In genomic region chr5:123820501-123821263, GRCm38 (mm10) we compare ENCODE assay signal across 12 mouse cellular contexts. TPM values are rescaled to one million over a fixed set of nuclear protein-coding genes. Genes with fewer than 3 reads are reported as not detected.
DNase-seq lines count a peak whose midpoint lies in the region; ATAC-seq and TF ChIP-seq lines count a peak whose summit lies in the region.
"Had no signal": no experiment of that assay in that cellular context is flagged by ENCODE, and none has a peak within 500 bp of the region (broad histone marks: within the 10 kb centered on the region; RNA-seq: fewer than 3 reads in every experiment).

No protein-coding gene starts in this region.

- H3K9me3 ChIP-seq in forebrain, embryonic 14.5 days (replicated peaks; ENCODE audit: control insufficient read depth, low read length) = no peaks in the 10 kb centered on the region
- H3K9me3 ChIP-seq: liver, embryonic 13.5 days; neural tube, embryonic 12.5 days had no signal

- peak; percentile 61; the same call in 1 of the 2 replicates for ATAC-seq in monocyte, adult 5-6 weeks (replicated peaks; ENCODE audit: insufficient number of reproducible peaks, low FRiP score, low TSS enrichment, poor library complexity, severe bottlenecking)
- no peak for ATAC-seq in forebrain, embryonic 14.5 days
- no peak for ATAC-seq in inflammation-experienced regulatory T-cells, adult 6 months

- H3K4me2 ChIP-seq in forebrain, embryonic 14.5 days (ENCODE audit: low read length) = no peak overlapping the region
- H3K4me2 ChIP-seq: liver, embryonic 13.5 days; neural tube, embryonic 12.5 days had no signal

- no peak for TF ChIP-seq POLR2A in liver, adult 2 months (IDR thresholded peaks at IDR 0.05; ENCODE audit: extremely low read depth, insufficient read depth, low read length)
- TF ChIP-seq POLR2A in kidney, adult 2 months (IDR thresholded peaks at IDR 0.05; ENCODE audit: low read depth, low read length) = no peak

- no peaks in the 10 kb centered on the region for H3K27me3 ChIP-seq in liver, adult 2 months (ENCODE audit: control insufficient read depth, insufficient read depth, low read length)
- no peaks in the 10 kb centered on the region for H3K27me3 ChIP-seq in kidney, adult 2 months (replicated peaks; ENCODE audit: control insufficient read depth, insufficient read depth, low read length)
- no peaks in the 10 kb centered on the region for H3K27me3 ChIP-seq in forebrain, embryonic 14.5 days (replicated peaks; ENCODE audit: control insufficient read depth, insufficient read depth, low read length)
- H3K27me3 ChIP-seq: liver, embryonic 13.5 days; neural tube, embryonic 12.5 days had no signal

- peak; percentile 59 for TF ChIP-seq CTCF in liver, adult 2 months (IDR thresholded peaks at IDR 0.05; ENCODE audit: low read depth, low read length)
- TF ChIP-seq CTCF in kidney, adult 2 months (conservative IDR thresholded peaks at IDR 0.05; ENCODE audit: insufficient read depth, insufficient read length, low read depth, low read length) = peak; percentile 68

- H3K4me1 ChIP-seq in liver, adult 2 months (ENCODE audit: control insufficient read depth, insufficient read depth, low read length) = no peaks in the 10 kb centered on the region
- H3K4me1 ChIP-seq in kidney, adult 2 months (ENCODE audit: control insufficient read depth, insufficient read depth, low read length) = peaks cover 8% of the 10 kb centered on the region
- H3K4me1 ChIP-seq in forebrain, embryonic 14.5 days (ENCODE audit: control insufficient read depth, insufficient read depth, low read length) = no peaks in the 10 kb centered on the region
- H3K4me1 ChIP-seq: liver, embryonic 13.5 days; neural tube, embryonic 12.5 days had no signal

- H3K27ac ChIP-seq in liver, adult 2 months (replicated peaks; ENCODE audit: insufficient read depth, low read depth, low read length) = no peak overlapping the region
- peak overlapping the region; percentile 1; the same call in 1 of the 2 replicates for H3K27ac ChIP-seq in kidney, adult 2 months (ENCODE audit: insufficient read depth, low read depth, low read length)
- H3K27ac ChIP-seq in forebrain, embryonic 14.5 days (ENCODE audit: low read depth, low read length) = no peak overlapping the region
- H3K27ac ChIP-seq: liver, embryonic 13.5 days; neural tube, embryonic 12.5 days had no signal

- 88% methylated on average over 9 of the region's 9 CpGs for WGBS in liver, adult 2 months
- 65% methylated on average over 9 of the region's 9 CpGs for WGBS in kidney, adult 2 months
- 93% methylated on average over 9 of the region's 9 CpGs for WGBS in forebrain, embryonic 14.5 days

- no peak overlapping the region for H3K9ac ChIP-seq in liver, adult 2 months (ENCODE audit: low read depth, low read length)
- H3K9ac ChIP-seq in forebrain, embryonic 14.5 days (ENCODE audit: low read length) = no peak overlapping the region
- H3K9ac ChIP-seq: liver, embryonic 13.5 days; neural tube, embryonic 12.5 days had no signal

- DNase-seq in liver, adult 2 months (ENCODE audit: extremely low read depth, low read depth, low spot score) = peak; percentile 27
- DNase-seq in liver (no peak), MN1 (ENCODE audit: low spot score) (peak; percentile 43)
- DNase-seq in kidney, adult 2 months = peak; percentile 53
- DNase-seq in forebrain, embryonic 14.5 days (ENCODE audit: low spot score) = no peak
- DNase-seq in cerebellum, adult 9-11 months = no peak
- DNase-seq: cerebellum, adult 11-12 months; liver, embryonic 13.5 days had no signal

- no peaks in the 10 kb centered on the region for H3K79me2 ChIP-seq in liver, adult 2 months (ENCODE audit: control insufficient read depth, insufficient read depth, low read length)

- no peaks in the 10 kb centered on the region for H3K36me3 ChIP-seq in liver, adult 2 months (ENCODE audit: control insufficient read depth, insufficient read depth, low read length)
- H3K36me3 ChIP-seq in kidney, adult 2 months (ENCODE audit: control insufficient read depth, insufficient read depth, low read length) = no peaks in the 10 kb centered on the region
- H3K36me3 ChIP-seq in forebrain, embryonic 14.5 days (ENCODE audit: control insufficient read depth, insufficient read depth, low read length) = peaks cover 36% of the 10 kb centered on the region

- no peak overlapping the region for H3K4me3 ChIP-seq in liver, adult 2 months (ENCODE audit: insufficient read depth, low read depth, low read length)
- H3K4me3 ChIP-seq in kidney, adult 2 months (ENCODE audit: insufficient read depth, low read depth, low read length) = no peak overlapping the region
- no peak overlapping the region for H3K4me3 ChIP-seq in forebrain, embryonic 14.5 days (ENCODE audit: low read depth, low read length)
- H3K4me3 ChIP-seq: liver, embryonic 13.5 days; neural tube, embryonic 12.5 days had no signal

RNA-seq across cellular contexts. Expression of gene Hcar2, which starts 44.6 kb away (rescaled TPM):
- total RNA-seq in liver, adult 2 months (2014; rRNA removed) = 0.18 and 1.1 TPM in 2 replicates
- polyA plus RNA-seq in liver, adult 2 months (2012; rRNA removed) = 0.25 and 0.32 TPM in 2 replicates
- polyA plus RNA-seq in kidney, adult 2 months (2012; rRNA removed) = 1.9 and 2.6 TPM in 2 replicates
- total RNA-seq in monocyte, adult 5-6 weeks (2017) = 9.9 to 15.4 TPM (median 9.9 TPM) in 3 replicates
- polyA plus RNA-seq in forebrain, embryonic 14.5 days (2014; fragmentation: Nextera tagmentation; extraction: Ambion mirVana) = not detected in 2 replicates
- under 1 TPM in 2 of 3 experiments, not detected in 1; 0.28 to 0.30 TPM for polyA plus RNA-seq in inflammation-experienced regulatory T-cells, adult 6 months (2017; shearing (Covaris generic))
- polyA plus RNA-seq: hindbrain, embryonic 11.5 days; neural tube, embryonic 12.5 days had no signal

RNA-seq across cellular contexts. Expression of gene Hcar1, which starts 59.1 kb away (rescaled TPM):
- total RNA-seq in liver, adult 2 months (2014; rRNA removed) = under 0.01 and 0.09 TPM in 2 replicates
- 0.04 TPM in 1 of 2 replicates, not detected in the other for polyA plus RNA-seq in liver, adult 2 months (2012; rRNA removed)
- 11.1 and 13.0 TPM in 2 replicates for polyA plus RNA-seq in kidney, adult 2 months (2012; rRNA removed)
- total RNA-seq in monocyte, adult 5-6 weeks (2017) = not detected in 3 replicates
- 0.17 and 0.27 TPM in 2 replicates for polyA plus RNA-seq in forebrain, embryonic 14.5 days (2014; fragmentation: Nextera tagmentation; extraction: Ambion mirVana)
- polyA plus RNA-seq in inflammation-experienced regulatory T-cells, adult 6 months (2017; shearing (Covaris generic)) = not detected
- polyA plus RNA-seq: neural tube, embryonic 12.5 days had no signal

Comparison
In these comparisons a context has a peak if more than half of its experiments do, and no peak if none do; other contexts are left out.
1. DNase-seq: peak in liver, adult 2 months (single experiment), MN1 (single experiment) and kidney, adult 2 months (single experiment); none in liver (single experiment), forebrain, embryonic 14.5 days (single experiment) and cerebellum, adult 9-11 months (single experiment).